Mouse (Mus musculus): ENCODE measurements around the gene Mb. TPM values are rescaled to one million over a fixed set of nuclear protein-coding genes. Genes with fewer than 3 reads are reported as not detected.

Mb gene
- total RNA-seq, 2 experiments from 2014 or later, result 0.33 TPM; not detected in 1

DNA sequence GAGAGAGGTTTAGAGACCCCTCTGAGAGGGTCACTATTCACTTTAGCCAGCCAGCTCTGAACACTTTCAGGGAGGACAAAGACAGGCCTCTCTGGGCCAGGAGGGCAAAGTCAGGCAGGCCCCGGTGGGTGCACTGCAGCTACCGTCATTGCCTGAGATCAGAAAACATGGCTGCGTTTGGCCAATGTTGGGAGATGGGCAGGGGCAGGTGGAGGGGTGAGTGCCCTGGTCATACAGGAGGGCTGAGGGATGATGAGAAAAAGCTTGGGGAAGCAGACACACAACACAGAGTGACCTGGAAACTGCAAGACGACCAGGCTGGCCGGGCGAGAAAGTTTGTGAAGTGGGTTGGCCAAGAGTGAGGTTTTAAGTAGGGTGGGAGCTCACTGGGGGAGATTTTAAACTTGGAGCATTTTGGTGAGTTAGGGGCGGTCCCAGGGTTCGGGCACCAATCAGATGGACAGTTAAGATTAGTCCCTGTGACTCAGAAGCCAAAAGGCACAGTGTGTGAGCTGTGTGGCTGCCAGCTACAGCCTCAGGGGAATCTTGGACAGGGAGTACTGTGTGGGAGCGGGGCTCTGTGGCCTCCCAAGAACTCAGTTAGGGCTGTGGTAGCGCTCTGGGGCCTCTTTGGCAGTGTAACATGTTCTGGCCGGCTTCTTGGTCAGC lies 14.0 kb downstream of the Mb start:
- Histone ChIP-seq H3K27ac (peak overlapping the region; percentile 11), H3K4me3 (no peak overlapping the region)
- DNase-seq (ENCODE audit: extremely low spot score in 1 of 2, low spot score in 2 of 2), result no peak
- intact Hi-C loops (cut with DNase I), result no loop called here
- no peak for TF ChIP-seq CTCF (IDR thresholded peaks at IDR 0.05)

DNA sequence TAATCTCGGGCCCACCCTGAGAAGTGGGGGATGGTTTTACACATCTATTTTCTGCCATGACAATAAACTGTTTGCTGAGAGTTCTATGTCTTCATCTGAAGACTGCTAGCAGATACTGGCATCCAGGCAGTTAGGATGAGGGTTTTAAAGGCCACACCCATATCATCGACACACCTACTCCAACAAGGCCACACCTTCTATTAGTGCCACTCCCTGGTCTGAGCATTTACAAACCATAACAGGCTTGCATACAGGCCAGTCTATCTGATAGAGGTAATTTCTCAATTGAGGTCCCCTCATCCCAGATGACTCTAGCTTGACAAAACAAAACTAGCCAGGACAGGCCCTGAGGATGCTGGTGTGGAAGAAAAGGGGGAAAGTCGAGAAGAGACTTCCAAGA lies 14.8 kb downstream of the Mb start:
- no peak overlapping the region for H3K4me3 ChIP-seq
- no peak overlapping the region for H3K27ac ChIP-seq
- DNase-seq (ENCODE audit: extremely low spot score in 1 of 2, low spot score in 2 of 2), result no peak
- intact Hi-C loops (cut with DNase I), result no loop called here
- no peak for TF ChIP-seq CTCF (IDR thresholded peaks at IDR 0.05)

DNA sequence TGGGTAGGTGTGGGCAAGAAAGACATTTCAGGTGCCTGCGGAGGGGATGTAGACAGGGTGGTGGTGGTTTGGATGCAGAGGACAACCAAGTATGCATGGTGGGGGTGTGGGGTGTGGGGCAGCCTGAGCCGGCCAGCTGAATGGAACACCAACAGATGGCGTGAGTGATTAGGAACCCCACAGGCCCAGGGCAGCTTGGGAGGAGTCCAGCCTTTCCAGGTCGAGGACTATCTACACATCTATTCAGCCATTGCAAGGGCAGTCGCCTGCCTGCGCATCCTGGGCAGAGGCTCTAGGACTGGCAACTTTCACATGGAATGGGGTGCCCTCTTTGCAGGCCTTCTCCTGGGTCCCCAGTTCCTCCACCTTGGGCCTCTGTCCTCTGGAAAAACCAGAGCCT lies 15.9 kb downstream of the Mb start:
- H3K4me3 ChIP-seq, result no peak overlapping the region
- DNase-seq (ENCODE audit: extremely low spot score in 1 of 2, low spot score in 2 of 2), result no peak
- no peak for TF ChIP-seq CTCF (IDR thresholded peaks at IDR 0.05)
- intact Hi-C loops (cut with DNase I), result no loop called here
- no peak overlapping the region for H3K27ac ChIP-seq

DNA sequence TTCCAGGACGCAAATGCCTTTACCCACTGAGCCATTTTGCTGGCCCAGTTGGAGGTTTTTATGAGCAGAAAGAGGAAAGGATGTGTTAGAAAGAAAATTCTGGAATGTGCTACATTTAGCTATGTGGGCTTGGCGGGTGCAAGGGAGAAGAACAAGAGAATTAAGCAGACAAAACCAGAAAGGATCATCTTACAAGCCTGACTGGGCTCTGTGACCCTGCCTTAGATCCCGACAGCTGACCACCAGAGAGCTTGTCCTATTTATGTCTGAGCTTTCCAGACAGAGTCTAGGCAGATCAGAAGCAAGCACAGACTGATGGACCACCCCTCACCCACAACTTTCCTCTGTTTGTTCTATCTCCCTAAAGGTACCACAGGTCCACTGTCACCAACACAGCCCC lies 19.2 kb downstream of the Mb start:
- H3K4me3 ChIP-seq, result no peak overlapping the region
- H3K27ac ChIP-seq, result peak overlapping the region; percentile 28
- no peak for DNase-seq (ENCODE audit: extremely low spot score in 1 of 2, low spot score in 2 of 2)
- intact Hi-C loops (cut with DNase I), result no loop called here
- no peak for TF ChIP-seq CTCF (IDR thresholded peaks at IDR 0.05)

DNA sequence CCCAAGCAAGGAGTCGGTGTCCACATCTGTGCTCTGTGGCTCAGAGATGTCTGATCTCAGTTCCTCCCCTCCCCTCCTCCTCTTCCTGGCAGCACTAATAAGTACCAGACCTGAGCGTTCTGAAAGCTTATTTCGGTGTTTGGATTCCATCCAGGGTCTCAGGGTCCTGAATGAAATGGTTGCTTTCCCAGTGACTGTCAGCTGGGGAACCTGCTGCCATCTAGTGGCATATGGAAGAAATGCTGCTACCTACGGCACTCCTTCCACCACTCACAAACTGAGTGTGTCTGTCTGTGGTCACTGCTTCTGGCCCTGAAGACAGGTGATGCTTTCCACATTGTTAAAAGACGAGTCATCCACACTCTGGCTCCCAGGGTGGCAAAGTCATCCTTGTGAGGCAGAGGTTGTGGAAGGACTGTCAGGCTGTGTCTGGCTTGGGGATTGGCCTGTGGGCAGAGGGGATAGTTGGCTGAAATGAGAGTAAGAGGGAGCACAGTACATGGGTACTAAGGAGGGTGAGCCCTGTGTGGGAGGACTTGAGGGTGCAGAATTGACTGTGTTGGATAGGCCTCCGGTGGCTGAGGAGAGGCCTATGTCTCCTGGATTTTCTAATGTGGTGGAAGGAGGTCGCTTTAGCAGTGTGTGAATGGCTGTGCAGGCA lies 21.0 kb downstream of the Mb start:
- intact Hi-C loops (cut with DNase I), result no loop called here
- Histone ChIP-seq H3K4me3 (no peak overlapping the region), H3K27ac (no peak overlapping the region)
- TF ChIP-seq CTCF (IDR thresholded peaks at IDR 0.05), result peak; percentile 84
- DNase-seq (ENCODE audit: extremely low spot score in 1 of 2, low spot score in 2 of 2), result peak; percentile 43 to 44

DNA sequence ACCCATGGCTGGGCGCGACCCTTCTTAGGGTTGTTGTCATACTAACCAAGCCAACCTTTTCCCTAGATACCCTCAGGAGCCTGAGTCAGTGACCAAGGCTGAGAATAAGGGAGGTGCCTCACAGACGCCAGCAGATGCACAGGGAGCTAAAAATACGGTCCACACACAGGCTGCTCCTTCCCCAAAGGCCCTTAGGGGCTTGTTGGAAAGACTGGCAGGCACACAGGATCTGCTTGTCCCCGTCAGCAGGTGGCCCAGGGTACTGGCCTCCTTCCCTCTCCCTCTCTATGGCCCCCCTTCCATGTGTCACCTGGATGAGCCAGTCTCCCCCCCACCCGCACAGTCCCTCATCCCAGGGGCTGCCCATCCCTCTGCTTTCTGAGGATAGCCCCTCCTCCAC lies 22.8 kb downstream of the Mb start:
- no peak for DNase-seq (ENCODE audit: extremely low spot score in 1 of 2, low spot score in 2 of 2)
- H3K27ac ChIP-seq, result no peak overlapping the region
- H3K4me3 ChIP-seq, result no peak overlapping the region
- intact Hi-C loops (cut with DNase I), result no loop called here
- no peak for TF ChIP-seq CTCF (IDR thresholded peaks at IDR 0.05)

DNA sequence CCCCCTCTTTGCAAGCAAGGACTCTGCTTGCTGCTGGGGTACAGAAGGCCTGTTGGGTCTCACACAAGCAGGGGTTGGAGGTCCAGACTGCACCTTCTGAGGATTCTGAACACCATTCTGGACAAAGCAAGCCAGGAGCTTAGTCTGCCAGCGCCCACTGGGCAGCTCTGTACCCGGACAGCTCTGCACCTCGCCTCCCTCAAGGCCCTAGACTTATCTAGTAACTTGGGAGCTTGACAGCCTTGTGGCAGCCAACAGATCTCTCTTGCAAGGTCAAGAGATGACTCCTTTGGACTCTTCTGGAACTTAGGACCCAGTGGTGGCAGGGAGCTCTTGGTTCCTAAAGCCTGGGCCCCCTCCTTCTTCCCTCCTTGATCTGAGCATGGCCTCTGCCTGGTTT lies 23.4 kb downstream of the Mb start:
- intact Hi-C loops (cut with DNase I), result no loop called here

DNA sequence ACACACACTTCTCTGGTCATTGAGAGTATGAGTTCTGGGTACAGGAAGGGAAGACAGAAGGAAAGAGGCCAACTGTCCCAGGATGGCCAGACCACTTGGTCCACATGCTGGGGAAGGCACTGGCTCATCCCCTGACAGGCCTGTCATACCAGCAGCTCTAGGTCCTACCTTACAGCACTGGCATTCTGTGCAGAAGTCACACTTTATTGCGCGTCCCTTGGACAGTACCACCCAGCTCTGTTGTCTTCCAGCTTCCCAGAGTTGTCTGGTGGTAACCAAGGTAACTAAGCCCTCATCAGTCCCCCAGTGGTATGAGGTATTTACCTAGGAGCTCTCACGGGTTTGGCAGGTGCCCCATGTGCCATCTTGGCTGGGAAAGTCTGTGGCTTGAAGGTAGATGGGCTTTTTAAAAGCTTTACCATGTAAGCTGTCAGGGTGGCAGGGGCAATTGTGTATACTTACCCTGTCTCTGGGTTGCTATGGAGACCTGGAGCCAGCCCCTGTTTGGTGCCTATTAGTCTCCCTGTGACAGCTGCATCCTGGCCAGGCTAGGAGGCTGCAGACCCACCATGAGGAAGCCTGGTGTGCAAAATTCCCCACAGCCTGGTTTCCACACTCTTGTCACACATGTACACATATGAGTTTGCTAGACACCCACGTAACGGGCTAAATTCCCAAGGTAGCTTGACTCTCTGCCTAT lies 24.4 kb downstream of the Mb start:
- no peak overlapping the region for H3K27ac ChIP-seq
- no peak for TF ChIP-seq CTCF (IDR thresholded peaks at IDR 0.05)
- no peak for DNase-seq (ENCODE audit: extremely low spot score in 1 of 2, low spot score in 2 of 2)
- no peak overlapping the region for H3K4me3 ChIP-seq
- intact Hi-C loops (cut with DNase I), result no loop called here

More for the DNA sequence above, 23.4 kb downstream of the Mb start:
- Histone ChIP-seq H3K27ac (no peak overlapping the region), H3K4me3 (no peak overlapping the region)
- TF ChIP-seq CTCF (IDR thresholded peaks at IDR 0.05), result no peak
- DNase-seq (ENCODE audit: extremely low spot score in 1 of 2, low spot score in 2 of 2), result no peak

DNA sequence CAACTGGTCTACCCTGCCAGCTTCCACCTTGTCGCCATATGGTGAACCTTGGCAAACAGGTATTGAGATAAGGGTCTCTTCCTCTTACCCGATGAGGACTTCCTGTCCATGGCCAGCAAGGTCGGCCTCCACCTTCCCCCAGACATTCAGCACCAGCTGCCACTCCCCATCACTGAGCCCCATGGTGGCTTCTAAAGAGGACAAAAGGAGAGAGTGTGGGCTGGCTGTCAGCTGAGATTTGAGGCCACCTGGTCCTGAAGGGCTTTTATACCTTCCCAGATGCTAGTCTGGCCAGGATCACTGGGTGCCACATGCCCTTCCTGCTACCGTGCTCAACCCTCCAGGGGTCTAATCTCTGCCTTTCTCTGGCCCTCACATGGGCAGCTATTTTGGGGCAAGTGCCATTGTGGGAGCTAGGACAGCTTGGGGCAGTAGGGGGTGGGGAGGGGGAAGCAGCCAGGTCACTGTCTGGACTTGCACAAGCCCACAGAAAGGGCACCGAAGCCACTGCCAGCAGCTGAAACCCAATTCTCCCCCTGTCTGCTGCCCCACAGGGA lies 28.0 kb downstream of the Mb start:
- H3K27ac ChIP-seq, result no peak overlapping the region
- no peak for TF ChIP-seq CTCF (IDR thresholded peaks at IDR 0.05)
- no peak overlapping the region for H3K4me3 ChIP-seq
- DNase-seq (ENCODE audit: extremely low spot score in 1 of 2, low spot score in 2 of 2), result no peak
- intact Hi-C loops (cut with DNase I), result no loop called here

DNA sequence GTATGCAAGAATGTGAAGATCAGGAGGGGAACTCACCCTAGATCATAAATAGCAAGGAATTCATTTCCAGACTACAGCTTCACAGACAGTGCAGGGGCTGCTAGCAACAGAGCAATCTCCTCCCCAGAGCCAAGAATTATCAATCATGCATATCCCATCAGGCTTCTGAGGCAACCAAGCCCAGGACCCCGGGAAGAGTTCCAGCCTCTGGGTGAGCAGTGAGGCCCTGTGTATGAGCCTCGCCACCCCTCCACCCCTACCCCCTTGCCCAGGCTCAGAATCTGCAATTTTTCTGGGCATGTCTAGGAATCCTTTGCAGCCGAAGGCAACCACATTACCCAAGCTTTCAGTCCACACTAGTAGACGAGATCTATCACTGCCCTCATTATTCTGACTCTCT lies 28.6 kb downstream of the Mb start:
- no peak overlapping the region for H3K4me3 ChIP-seq
- no peak for TF ChIP-seq CTCF (IDR thresholded peaks at IDR 0.05)
- intact Hi-C loops (cut with DNase I), result no loop called here
- no peak overlapping the region for H3K27ac ChIP-seq
- no peak for DNase-seq (ENCODE audit: extremely low spot score in 1 of 2, low spot score in 2 of 2)

DNA sequence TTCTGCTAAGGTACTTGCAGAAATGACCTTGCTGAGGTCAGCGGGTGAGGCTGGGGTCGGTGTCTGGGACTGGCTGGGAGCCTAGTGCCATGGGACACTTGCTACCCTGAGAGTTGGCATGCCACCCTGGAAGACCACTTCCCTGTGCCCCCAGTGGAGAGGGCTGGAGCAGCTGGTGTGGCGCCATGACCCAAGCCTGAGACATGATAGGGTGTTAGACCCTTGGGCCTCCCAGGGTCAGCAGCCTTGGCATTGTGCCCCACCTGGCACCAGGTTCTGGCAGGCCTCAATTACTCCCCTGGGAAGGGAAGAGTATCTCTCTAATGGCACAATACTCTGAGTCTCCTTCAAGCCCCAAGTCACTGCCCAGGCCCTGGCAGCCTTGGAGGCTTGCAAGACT lies 29.4 kb downstream of the Mb start:
- no peak for DNase-seq (ENCODE audit: extremely low spot score in 1 of 2, low spot score in 2 of 2)
- TF ChIP-seq CTCF (IDR thresholded peaks at IDR 0.05), result no peak
- intact Hi-C loops (cut with DNase I), result no loop called here
- Histone ChIP-seq H3K4me3 (no peak overlapping the region), H3K27ac (no peak overlapping the region)

DNA sequence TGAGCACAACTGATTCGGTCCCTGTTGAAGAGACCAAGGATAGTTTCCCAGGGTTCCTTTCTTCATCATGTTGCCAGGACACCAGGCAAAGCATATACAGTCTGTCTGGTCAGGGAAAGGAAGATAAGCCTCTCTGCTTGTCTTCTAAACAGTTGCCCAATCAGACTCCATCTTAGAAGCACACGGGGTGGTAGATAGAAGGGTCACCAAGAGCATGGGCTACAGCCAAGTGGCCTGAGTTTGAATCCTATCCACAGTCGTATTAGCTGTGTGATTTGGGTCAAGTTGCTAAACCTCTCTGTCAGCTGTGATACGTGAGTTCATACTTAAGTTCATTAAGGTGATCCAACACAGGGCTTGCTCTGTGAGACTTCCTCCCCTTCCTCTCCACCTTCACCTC lies 30.3 kb downstream of the Mb start:
- no peak overlapping the region for H3K27ac ChIP-seq
- DNase-seq (ENCODE audit: extremely low spot score in 1 of 2, low spot score in 2 of 2), result no peak
- H3K4me3 ChIP-seq, result no peak overlapping the region
- no peak for TF ChIP-seq CTCF (IDR thresholded peaks at IDR 0.05)
- intact Hi-C loops (cut with DNase I), result no loop called here
